Mouse (Mus musculus) myocyte (in vitro differentiated cells): ENCODE results near the gene Tmem214. TPM values are rescaled to one million over a fixed set of nuclear protein-coding genes. Genes with fewer than 3 reads are reported as not detected.

Source experiments
- H3K27me3 ChIP-seq: one replicate; pipeline ENCODE4 v1.6.1; 2011; ENCODE audit not compliant: control insufficient read depth, insufficient read depth, insufficient read length
- H3K36me3 ChIP-seq: one replicate; pipeline ENCODE4 v1.6.1; 2011; ENCODE audit not compliant: control insufficient read depth, insufficient read depth
- H3K4me2 ChIP-seq: one replicate; pipeline ENCODE4 v1.6.1; 2011; ENCODE audit warnings: low read depth, control low read depth
- H3K4me3 ChIP-seq: one replicate; pipeline ENCODE4 v1.5.1; 2011; ENCODE audit warnings: mild to moderate bottlenecking, control low read depth, moderate library complexity
- H3K79me2 ChIP-seq: one replicate; pipeline ENCODE4 v1.6.1; 2011; ENCODE audit not compliant: control insufficient read depth, insufficient read depth
- H3ac ChIP-seq: one replicate; pipeline ENCODE4 v1.6.1; 2011; ENCODE audit not compliant: control insufficient read depth, insufficient read length
- CEBPB ChIP-seq: IDR thresholded peaks from 2 replicates; pipeline ENCODE4 v1.6.1; 2011; ENCODE audit warnings: mild to moderate bottlenecking, moderate library complexity; ENCODE audit not compliant: poor library complexity, insufficient read depth, severe bottlenecking
- E2F4 ChIP-seq: IDR thresholded peaks from one replicate; pipeline ENCODE4 v1.6.1; 2011; ENCODE audit warnings: mild to moderate bottlenecking, control low read depth, moderate library complexity; ENCODE audit not compliant: insufficient read depth
- MAX ChIP-seq: IDR thresholded peaks from one replicate; pipeline ENCODE4 v1.6.1; 2011; ENCODE audit warnings: low read depth, mild to moderate bottlenecking, control low read depth
- MYOD1 ChIP-seq, 3 experiments: IDR thresholded peaks; one replicate each; pipeline ENCODE4 v1.6.1; 2011; ENCODE audit warnings: control low read depth in 2 of 3, low read depth in 2 of 3, mild to moderate bottlenecking in 2 of 3, moderate library complexity in 1 of 3; ENCODE audit not compliant: insufficient read length in 2 of 3, control insufficient read depth in 1 of 3
- MYOG ChIP-seq, 3 experiments: IDR thresholded peaks; one replicate each; pipeline ENCODE4 v1.6.1; 2011; ENCODE audit warnings: control low read depth in 2 of 3, low read depth in 2 of 3, mild to moderate bottlenecking in 2 of 3; ENCODE audit not compliant: insufficient read length in 2 of 3, control insufficient read depth in 1 of 3, insufficient read depth in 1 of 3
- POLR2A ChIP-seq: IDR thresholded peaks from one replicate; pipeline ENCODE4 v1.6.1; 2011; ENCODE audit warnings: low read depth, mild to moderate bottlenecking, control low read depth, moderate library complexity; ENCODE audit not compliant: insufficient read length
- POLR2AphosphoS2 ChIP-seq: IDR thresholded peaks from one replicate; pipeline ENCODE4 v1.6.1; 2011; ENCODE audit warnings: low read depth, control low read depth; ENCODE audit not compliant: insufficient read length
- REST ChIP-seq: IDR thresholded peaks from one replicate; pipeline ENCODE4 v1.6.1; 2011; ENCODE audit warnings: mild to moderate bottlenecking, control low read depth, moderate library complexity; ENCODE audit not compliant: insufficient read depth, insufficient read length
- SRF ChIP-seq: IDR thresholded peaks from one replicate; pipeline ENCODE4 v1.6.1; 2011; ENCODE audit warnings: low read depth; ENCODE audit not compliant: control insufficient read depth, insufficient read length
- TCF12 ChIP-seq: IDR thresholded peaks from one replicate; pipeline ENCODE4 v1.6.1; 2011; ENCODE audit warnings: mild to moderate bottlenecking, control low read depth; ENCODE audit not compliant: poor library complexity, insufficient read depth, severe bottlenecking
- TCF3 ChIP-seq: IDR thresholded peaks from one replicate; pipeline ENCODE4 v1.6.1; 2011; ENCODE audit warnings: low read depth, control low read depth; ENCODE audit not compliant: insufficient read length
- USF1 ChIP-seq: IDR thresholded peaks from one replicate; pipeline ENCODE4 v1.6.1; 2011; ENCODE audit warnings: low read depth, mild to moderate bottlenecking, control low read depth, moderate library complexity
- polyA plus RNA-seq: library from polyadenylated mRNA; unstranded; fragments of >200 nt; fragmentation: generic; extraction: Trizol; gene quantifications from one replicate; pipeline ENCODE4 v1.2.1, GENCODE M21; 2012; ENCODE audit warnings: missing spikeins

Gene Tmem214
- polyA plus RNA-seq, 1 experiment, result 52.8 TPM

DNA sequence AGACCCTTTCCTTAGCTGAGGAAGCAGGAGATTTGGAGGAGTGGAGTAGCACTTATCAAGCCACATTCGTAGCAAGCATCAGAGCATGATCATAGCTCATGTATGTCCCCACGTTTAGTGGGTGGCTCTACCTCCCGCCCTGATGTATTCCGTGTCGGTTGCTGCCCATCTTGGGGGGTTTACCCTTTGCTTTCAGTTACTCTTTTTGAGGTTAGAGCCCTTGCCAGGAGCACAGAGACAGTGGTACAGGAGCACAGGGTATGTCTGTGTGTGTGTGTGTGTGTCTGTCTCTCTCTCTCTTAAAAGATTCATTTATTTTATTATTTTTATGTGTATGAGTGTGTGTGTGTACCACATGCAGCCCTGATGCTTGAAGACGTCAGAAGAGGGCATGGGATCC, 55.3 kb downstream of the Tmem214 start:
- TF ChIP-seq USF1 (no peak), MYOG (IDR thresholded peaks at IDR 0.05; ENCODE audit: control insufficient read depth in 1 of 3, insufficient read depth in 1 of 3, insufficient read length in 2 of 3, low read depth in 2 of 3) (no peak), SRF (no peak), TCF12 (no peak), REST (no peak), MAX (no peak), E2F4 (no peak), TCF3 (no peak), CEBPB (no peak), MYOD1 (IDR thresholded peaks at IDR 0.05; ENCODE audit: control insufficient read depth in 1 of 3, insufficient read length in 2 of 3, low read depth in 2 of 3) (no peak), POLR2A (no peak), POLR2AphosphoS2 (no peak)
- no peak overlapping the region for H3ac ChIP-seq
- no peak overlapping the region for H3K4me3 ChIP-seq
- no peaks in the 10 kb centered on the region for H3K36me3 ChIP-seq
- no peaks in the 10 kb centered on the region for H3K79me2 ChIP-seq
- no peaks in the 10 kb centered on the region for H3K27me3 ChIP-seq
- no peak overlapping the region for H3K4me2 ChIP-seq

DNA sequence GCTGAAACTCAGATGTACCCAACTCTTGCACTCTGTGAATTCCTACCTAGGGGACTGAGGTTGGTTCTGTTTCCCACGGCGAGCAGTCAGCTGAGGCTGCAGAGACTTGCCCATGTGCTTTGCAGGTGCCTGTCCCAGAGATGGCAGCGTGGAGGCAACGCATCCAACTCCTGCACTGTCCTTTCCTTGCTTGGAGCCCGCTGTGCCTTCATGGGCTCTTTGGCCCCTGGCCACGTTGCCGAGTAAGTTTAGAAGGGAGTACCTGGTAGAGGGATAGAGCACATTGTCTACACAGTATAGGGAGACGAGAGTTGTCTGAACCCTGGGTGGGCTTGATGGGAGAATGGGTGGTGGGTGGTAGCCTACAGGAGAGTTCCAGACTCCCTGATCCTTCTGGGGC, 56.8 kb downstream of the Tmem214 start:
- Histone ChIP-seq H3K27me3 (no peaks in the 10 kb centered on the region), H3K4me2 (no peak overlapping the region), H3K4me3 (no peak overlapping the region), H3ac (no peak overlapping the region), H3K79me2 (no peaks in the 10 kb centered on the region), H3K36me3 (no peaks in the 10 kb centered on the region)
- TF ChIP-seq E2F4 (no peak), TCF3 (no peak), REST (no peak), USF1 (no peak), MYOD1 (IDR thresholded peaks at IDR 0.05; ENCODE audit: control insufficient read depth in 1 of 3, insufficient read length in 2 of 3, low read depth in 2 of 3) (no peak), MYOG (IDR thresholded peaks at IDR 0.05; ENCODE audit: control insufficient read depth in 1 of 3, insufficient read depth in 1 of 3, insufficient read length in 2 of 3, low read depth in 2 of 3) (no peak), MAX (no peak), SRF (no peak), POLR2AphosphoS2 (no peak), TCF12 (no peak), CEBPB (no peak), POLR2A (no peak)

DNA sequence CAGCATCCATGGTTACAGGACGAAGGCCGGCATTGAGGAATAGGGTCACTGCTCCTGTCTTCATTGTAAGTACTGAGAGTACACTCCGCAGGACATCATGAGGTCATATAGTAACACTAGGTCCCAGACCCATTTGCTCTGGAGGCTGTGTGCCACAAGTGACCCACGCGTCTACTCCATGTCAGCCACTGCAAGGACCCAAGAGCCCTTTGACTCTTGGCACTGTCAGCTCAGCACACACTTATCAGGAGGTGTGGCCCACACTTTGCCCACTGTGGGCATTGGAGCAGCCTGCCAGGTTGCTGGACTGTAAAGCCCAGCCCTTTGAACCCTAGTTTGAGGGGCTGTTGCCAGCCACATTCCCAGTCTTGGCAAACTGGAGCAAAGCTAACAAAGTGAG, 57.4 kb downstream of the Tmem214 start:
- Histone ChIP-seq H3ac (no peak overlapping the region), H3K36me3 (no peaks in the 10 kb centered on the region), H3K79me2 (no peaks in the 10 kb centered on the region), H3K4me3 (no peak overlapping the region), H3K4me2 (no peak overlapping the region), H3K27me3 (no peaks in the 10 kb centered on the region)
- TF ChIP-seq USF1, result no peak
- TF ChIP-seq E2F4, result no peak
- TF ChIP-seq CEBPB, result no peak
- TF ChIP-seq POLR2A, result no peak
- TF ChIP-seq MYOD1 (IDR thresholded peaks at IDR 0.05; ENCODE audit: control insufficient read depth in 1 of 3, insufficient read length in 2 of 3, low read depth in 2 of 3), result no peak
- no peak for TF ChIP-seq POLR2AphosphoS2
- no peak for TF ChIP-seq SRF

DNA sequence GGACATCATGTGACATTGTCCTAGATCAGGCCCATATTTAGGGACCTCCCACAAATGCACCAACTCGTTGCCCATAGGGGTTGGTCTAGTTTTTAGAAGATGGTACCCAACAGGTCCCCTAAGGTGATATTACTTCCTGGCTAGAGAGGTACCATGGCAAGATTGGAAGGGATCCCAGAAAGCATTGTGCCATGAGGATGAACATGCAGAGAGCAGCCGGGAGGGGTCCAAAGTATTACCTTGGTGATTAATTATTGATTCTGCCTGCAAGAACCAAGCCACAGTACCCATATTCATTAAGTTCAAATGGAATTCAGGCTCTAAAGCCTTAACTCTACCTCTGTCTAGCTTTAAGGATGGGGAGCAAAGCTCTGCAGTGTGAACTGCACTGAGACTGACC, 58.3 kb downstream of the Tmem214 start:
- no peak for TF ChIP-seq POLR2A
- no peak for TF ChIP-seq USF1
- no peak for TF ChIP-seq REST
- no peak for TF ChIP-seq POLR2AphosphoS2
- no peak for TF ChIP-seq CEBPB
- TF ChIP-seq SRF, result no peak
- TF ChIP-seq MAX, result no peak
- no peak for TF ChIP-seq MYOD1 (IDR thresholded peaks at IDR 0.05; ENCODE audit: control insufficient read depth in 1 of 3, insufficient read length in 2 of 3, low read depth in 2 of 3)
- TF ChIP-seq TCF3, result no peak
- TF ChIP-seq E2F4, result no peak
- no peak for TF ChIP-seq TCF12
- no peak for TF ChIP-seq MYOG (IDR thresholded peaks at IDR 0.05; ENCODE audit: control insufficient read depth in 1 of 3, insufficient read depth in 1 of 3, insufficient read length in 2 of 3, low read depth in 2 of 3)
- Histone ChIP-seq H3K79me2 (no peaks in the 10 kb centered on the region), H3K4me3 (no peak overlapping the region), H3K27me3 (no peaks in the 10 kb centered on the region), H3ac (no peak overlapping the region), H3K36me3 (no peaks in the 10 kb centered on the region), H3K4me2 (no peak overlapping the region)

DNA sequence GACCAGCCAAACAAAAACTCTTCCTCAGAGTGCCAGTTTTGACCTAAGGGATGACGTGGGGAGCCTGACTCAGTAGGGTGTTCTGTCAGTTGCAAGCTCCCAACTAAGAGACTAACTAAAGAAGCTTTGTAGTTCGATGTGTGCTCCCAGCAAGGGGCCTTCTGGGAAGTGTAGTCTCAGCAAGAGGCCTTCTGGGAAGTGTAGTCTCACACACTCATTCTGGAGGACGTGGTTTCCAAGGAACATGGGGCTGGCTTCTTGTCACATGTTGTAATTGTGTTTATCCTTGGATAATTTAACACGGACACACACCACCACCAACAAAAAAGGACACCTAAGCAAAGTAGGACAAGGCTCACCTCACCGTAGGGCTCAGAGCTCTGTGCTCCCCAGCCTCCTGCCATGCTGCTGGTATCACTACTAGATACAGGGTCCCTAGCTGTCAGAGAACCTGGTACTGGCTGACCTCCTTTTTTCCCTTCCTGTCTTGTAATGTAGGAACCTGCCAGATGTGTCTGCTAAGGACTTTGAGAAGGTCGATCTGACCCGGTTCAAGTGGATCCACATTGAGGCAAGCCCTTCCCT, 60.2 kb downstream of the Tmem214 start:
- Histone ChIP-seq H3ac (no peak overlapping the region), H3K4me2 (peak overlapping the region; percentile 46), H3K27me3 (no peaks in the 10 kb centered on the region), H3K36me3 (no peaks in the 10 kb centered on the region), H3K4me3 (no peak overlapping the region), H3K79me2 (no peaks in the 10 kb centered on the region)
- TF ChIP-seq TCF12 (no peak), E2F4 (no peak), CEBPB (no peak)

Other genes with a start within 250 kb of the Tmem214 start
- gene Slc35f6, start 220.1 kb upstream of the Tmem214 start, polyA plus RNA-seq, result 33.1 TPM
- 65.3 TPM for gene Cenpa, start 201.2 kb upstream of the Tmem214 start, polyA plus RNA-seq
- gene Dpysl5, start 156.4 kb upstream of the Tmem214 start, polyA plus RNA-seq, result 0.01 TPM
- gene Mapre3, start 53.4 kb upstream of the Tmem214 start, polyA plus RNA-seq, result 58.7 TPM
- gene Agbl5, start 20.7 kb downstream of the Tmem214 start, polyA plus RNA-seq, result 3.1 TPM
- 262 TPM for gene Ost4, start 39.8 kb downstream of the Tmem214 start, polyA plus RNA-seq
- 25.8 TPM for gene Emilin1, start 45.4 kb downstream of the Tmem214 start, polyA plus RNA-seq
- gene Khk, start 53.4 kb downstream of the Tmem214 start, polyA plus RNA-seq, result 16.6 TPM
- gene Cgref1, start 77.6 kb downstream of the Tmem214 start, polyA plus RNA-seq, result 26.2 TPM
- gene Preb, start 92.3 kb downstream of the Tmem214 start, polyA plus RNA-seq, result 158 TPM
- gene Tcf23, start 100.7 kb downstream of the Tmem214 start, polyA plus RNA-seq, result 0.62 TPM
- gene Atraid, start 180.3 kb downstream of the Tmem214 start, polyA plus RNA-seq, result 143 TPM
- gene Slc5a6, start 180.9 kb downstream of the Tmem214 start, polyA plus RNA-seq, result 11.1 TPM
- gene Cad, start 186.8 kb downstream of the Tmem214 start, polyA plus RNA-seq, result 31.5 TPM
- not detected for gene Dnajc5g, start 238.3 kb downstream of the Tmem214 start, polyA plus RNA-seq
- gene Slc30a3, start 240.2 kb downstream of the Tmem214 start, polyA plus RNA-seq, result 0.19 TPM
- gene Trim54, start 248.7 kb downstream of the Tmem214 start, polyA plus RNA-seq, result 110 TPM